Mouse (Mus musculus): Measurements from ENCODE around the gene Cdc42bpb. TPM values are rescaled to one million over a fixed set of nuclear protein-coding genes. Genes with fewer than 3 reads are reported as not detected.

The Cdc42bpb gene
- total RNA-seq, 2 experiments from 2014 or later, result 117 to 125 TPM

- no peak for DNase-seq (ENCODE audit: low spot score in 2 of 2)
Observed at GRCm38 (mm10) chr12:111302018-111302345, 75.5 kb downstream of the Cdc42bpb start.

GRCm38 (mm10) chr12:111301322-111302017, 76.0 kb downstream of the Cdc42bpb start:
- no peak for DNase-seq (ENCODE audit: low spot score in 2 of 2)

- DNase-seq (ENCODE audit: low spot score in 2 of 2), result no peak
Observed at GRCm38 (mm10) chr12:111293025-111293424, 84.5 kb downstream of the Cdc42bpb start.

GRCm38 (mm10) chr12:111284532-111284931, 93.0 kb downstream of the Cdc42bpb start:
- DNase-seq (ENCODE audit: low spot score in 2 of 2), result no peak

GRCm38 (mm10) chr12:111283573-111283972, 93.9 kb downstream of the Cdc42bpb start:
- DNase-seq (ENCODE audit: low spot score in 2 of 2), result no peak

- DNase-seq (ENCODE audit: low spot score in 2 of 2), result no peak
Observed at GRCm38 (mm10) chr12:111276371-111276770, 101.1 kb downstream of the Cdc42bpb start.

- DNase-seq (ENCODE audit: low spot score in 2 of 2), result no peak
Observed at GRCm38 (mm10) chr12:111275150-111275841, 102.2 kb downstream of the Cdc42bpb start.

- DNase-seq (ENCODE audit: low spot score in 2 of 2), result no peak
Observed at GRCm38 (mm10) chr12:111274447-111275149, 102.9 kb downstream of the Cdc42bpb start.

GRCm38 (mm10) chr12:111274006-111274405, 103.5 kb downstream of the Cdc42bpb start:
- no peak for DNase-seq (ENCODE audit: low spot score in 2 of 2)

- DNase-seq (ENCODE audit: low spot score in 2 of 2), result peak; percentile 85 to 87
Observed at GRCm38 (mm10) chr12:111272420-111272819, 105.1 kb downstream of the Cdc42bpb start.

- no peak for DNase-seq (ENCODE audit: low spot score in 2 of 2)
Observed at GRCm38 (mm10) chr12:111271966-111272365, 105.6 kb downstream of the Cdc42bpb start.

GRCm38 (mm10) chr12:111271406-111271805, 106.1 kb downstream of the Cdc42bpb start:
- no peak for DNase-seq (ENCODE audit: low spot score in 2 of 2)

GRCm38 (mm10) chr12:111270629-111271277, 106.8 kb downstream of the Cdc42bpb start, which contains the start of gene Amn:
Gene Amn, plus strand, starts transcription at chr12:111271095.
- no peak for DNase-seq (ENCODE audit: low spot score in 2 of 2)

GRCm38 (mm10) chr12:111267673-111268325, 109.7 kb downstream of the Cdc42bpb start:
- DNase-seq (ENCODE audit: low spot score in 2 of 2), result no peak

- no peak for DNase-seq (ENCODE audit: low spot score in 2 of 2)
Observed at GRCm38 (mm10) chr12:111266592-111266991, 110.9 kb downstream of the Cdc42bpb start.

- DNase-seq (ENCODE audit: low spot score in 2 of 2), result no peak
Observed at GRCm38 (mm10) chr12:111265212-111265611, 112.3 kb downstream of the Cdc42bpb start.

GRCm38 (mm10) chr12:111263650-111264049, 113.9 kb downstream of the Cdc42bpb start:
- DNase-seq (ENCODE audit: low spot score in 2 of 2), result no peak

- no peak for DNase-seq (ENCODE audit: low spot score in 2 of 2)
Observed at GRCm38 (mm10) chr12:111251227-111251626, 126.3 kb downstream of the Cdc42bpb start.

- no peak for DNase-seq (ENCODE audit: low spot score in 2 of 2)
Observed at GRCm38 (mm10) chr12:111250116-111250515, 127.4 kb downstream of the Cdc42bpb start.

- no peak for DNase-seq (ENCODE audit: low spot score in 2 of 2)
Observed at GRCm38 (mm10) chr12:111249095-111249494, 128.4 kb downstream of the Cdc42bpb start.

Measured in layer of hippocampus, postnatal 14 days (tissue).